Mouse (Mus musculus) limb, embryonic 11.5 days (tissue): ENCODE data around the gene Fam83g. TPM values are rescaled to one million over a fixed set of nuclear protein-coding genes. Genes with fewer than 3 reads are reported as not detected.

ENCODE experiments used
- ATAC-seq: fragments of 200-750 bp; cut with Nextera tagmentation; 2 replicates; pipeline ENCODE4 v1.8.0; 2017; ENCODE audit warnings: low read depth; ENCODE audit not compliant: insufficient number of reproducible peaks, low FRiP score, low TSS enrichment
- DNase-seq: peaks from one replicate; pipeline ENCODE4 v3.0.0-alpha.2; 2015; ENCODE audit warnings: low spot score
- H3K27ac ChIP-seq: fragments of 300-500 bp; sonication (generic); replicated peaks from 2 replicates; pipeline ENCODE4 v1.5.1; 2014; ENCODE audit warnings: low read depth, mild to moderate bottlenecking, low read length
- H3K27me3 ChIP-seq: fragments of 300-500 bp; sonication (generic); 2 replicates; pipeline ENCODE4 v1.6.1; 2014; ENCODE audit warnings: mild to moderate bottlenecking, low read length, mixed read lengths; ENCODE audit not compliant: control insufficient read depth, insufficient read depth
- H3K36me3 ChIP-seq: fragments of 300-500 bp; sonication (generic); 2 replicates; pipeline ENCODE4 v1.6.1; 2014; ENCODE audit warnings: mild to moderate bottlenecking, low read length, moderate library complexity, mixed read lengths; ENCODE audit not compliant: control insufficient read depth, insufficient read depth
- H3K4me1 ChIP-seq: fragments of 300-500 bp; sonication (generic); 2 replicates; pipeline ENCODE4 v1.6.1; 2014; ENCODE audit warnings: low read length, mixed read lengths; ENCODE audit not compliant: control insufficient read depth, insufficient read depth
- H3K4me2 ChIP-seq: fragments of 300-500 bp; sonication (generic); 2 replicates; pipeline ENCODE4 v1.6.1; 2014; ENCODE audit warnings: low read depth, mild to moderate bottlenecking, moderate library complexity; ENCODE audit not compliant: severe bottlenecking
- H3K4me3 ChIP-seq: fragments of 300-500 bp; sonication (generic); 2 replicates; pipeline ENCODE4 v1.5.1; 2014; ENCODE audit warnings: low read depth, low read length
- H3K9ac ChIP-seq: fragments of 300-500 bp; sonication (generic); 2 replicates; pipeline ENCODE4 v1.6.1; 2014; ENCODE audit warnings: mild to moderate bottlenecking, low read length
- H3K9me3 ChIP-seq: fragments of 300-500 bp; sonication (generic); 2 replicates; pipeline ENCODE4 v1.6.1; 2016; ENCODE audit warnings: low read length; ENCODE audit not compliant: control insufficient read depth
- WGBS: fragments of 180-500 bp; shearing (Covaris S2); extraction: QIAGEN DNeasy Blood & Tissue Kit; methylation state at CpG from one replicate; pipeline ENCODE4 v1.1.7; 2014; 5-methylcytosine and 5-hydroxymethylcytosine counted together
- polyA plus RNA-seq: library from polyadenylated mRNA; unstranded; fragments of >200 nt; fragmentation: Nextera tagmentation; extraction: Ambion mirVana; gene quantifications from 2 replicates; pipeline ENCODE4 v1.2.1, GENCODE M21; 2014

Fam83g gene
- polyA plus RNA-seq, 1 experiment from 2014 or later, result 1.5 TPM

- ATAC-seq (peak; percentile 63; the same call in 1 of the 2 replicates), DNase-seq (peak; percentile 88)
- H3K9me3 ChIP-seq, result no peaks in the 10 kb centered on the region
- no peak overlapping the region; the same call in 1 of the 2 replicates for H3K4me2 ChIP-seq
- no peak overlapping the region for H3K9ac ChIP-seq
- peaks cover 22% of the 10 kb centered on the region for H3K4me1 ChIP-seq
- no peak overlapping the region for H3K4me3 ChIP-seq
- no peaks in the 10 kb centered on the region for H3K27me3 ChIP-seq
- WGBS, result 3% methylated on average over 8 of the region's 8 CpGs
- H3K36me3 ChIP-seq, result no peaks in the 10 kb centered on the region
- H3K27ac ChIP-seq, result 0 out of 2 replicates have a peak overlapping the region, but pooled peaks have one; percentile 9
Measured at GRCm38 (mm10) chr11:61674839-61675159, 9.1 kb upstream of the Fam83g start.

GRCm38 (mm10) chr11:61675332-61675731, 8.6 kb upstream of the Fam83g start:
- H3K27me3 ChIP-seq, result no peaks in the 10 kb centered on the region
- 21% methylated on average over 2 of the region's 2 CpGs for WGBS
- peaks cover 22% of the 10 kb centered on the region for H3K4me1 ChIP-seq

GRCm38 (mm10) chr11:61676216-61676854, 7.6 kb upstream of the Fam83g start:
- WGBS, result 21% methylated on average over 7 of the region's 7 CpGs
- H3K4me3 ChIP-seq, result no peak overlapping the region
- no peaks in the 10 kb centered on the region for H3K27me3 ChIP-seq
- ATAC-seq (no peak), DNase-seq (peak; percentile 70)
- H3K4me2 ChIP-seq, result no peak overlapping the region
- no peaks in the 10 kb centered on the region for H3K9me3 ChIP-seq
- H3K27ac ChIP-seq, result peak overlapping the region; percentile 24
- peaks cover 22% of the 10 kb centered on the region for H3K4me1 ChIP-seq
- no peaks in the 10 kb centered on the region for H3K36me3 ChIP-seq
- H3K9ac ChIP-seq, result no peak overlapping the region

More at GRCm38 (mm10) chr11:61675332-61675731, 8.6 kb upstream of the Fam83g start:
- Histone ChIP-seq H3K4me2 (no peak overlapping the region), H3K9ac (no peak overlapping the region), H3K9me3 (no peaks in the 10 kb centered on the region), H3K36me3 (no peaks in the 10 kb centered on the region), H3K27ac (peak overlapping the region; percentile 9; the same call in 1 of the 2 replicates), H3K4me3 (no peak overlapping the region)
- DNase-seq (peak; percentile 31), ATAC-seq (no peak)

GRCm38 (mm10) chr11:61677709-61678108, 6.2 kb upstream of the Fam83g start:
- ATAC-seq (no peak), DNase-seq (no peak)
- no peak overlapping the region for H3K9ac ChIP-seq
- no peaks in the 10 kb centered on the region for H3K27me3 ChIP-seq
- H3K4me2 ChIP-seq, result no peak overlapping the region
- no peak overlapping the region for H3K4me3 ChIP-seq
- no peak overlapping the region for H3K27ac ChIP-seq
- WGBS, result 94% methylated on average over 4 of the region's 4 CpGs
- no peaks in the 10 kb centered on the region for H3K9me3 ChIP-seq
- H3K4me1 ChIP-seq, result peaks cover 22% of the 10 kb centered on the region
- no peaks in the 10 kb centered on the region for H3K36me3 ChIP-seq

- WGBS, result 67% methylated on average over 4 of the region's 4 CpGs
- H3K4me1 ChIP-seq, result peaks cover 25% of the 10 kb centered on the region
- DNase-seq (no peak), ATAC-seq (no peak)
- no peak overlapping the region for H3K27ac ChIP-seq
- H3K4me2 ChIP-seq, result no peak overlapping the region
- H3K4me3 ChIP-seq, result no peak overlapping the region
- H3K9ac ChIP-seq, result no peak overlapping the region
- no peaks in the 10 kb centered on the region for H3K9me3 ChIP-seq
- peaks cover 5% of the 10 kb centered on the region; the same call in 1 of the 2 replicates for H3K27me3 ChIP-seq
- no peaks in the 10 kb centered on the region for H3K36me3 ChIP-seq
Measured at GRCm38 (mm10) chr11:61679091-61679866, 4.6 kb upstream of the Fam83g start.

- peak overlapping the region; percentile 39; the same call in 1 of the 2 replicates for H3K4me3 ChIP-seq
- peaks cover 14% of the 10 kb centered on the region for H3K27me3 ChIP-seq
- peaks cover 4% of the 10 kb centered on the region; the same call in 1 of the 2 replicates for H3K4me1 ChIP-seq
- 74% methylated on average over 8 of the region's 8 CpGs for WGBS
- DNase-seq (no peak), ATAC-seq (no peak)
- peak overlapping the region; percentile 70 for H3K4me2 ChIP-seq
- no peak overlapping the region for H3K27ac ChIP-seq
- no peaks in the 10 kb centered on the region for H3K9me3 ChIP-seq
- no peaks in the 10 kb centered on the region for H3K36me3 ChIP-seq
- H3K9ac ChIP-seq, result no peak overlapping the region; the same call in none of the 2 replicates
Measured at GRCm38 (mm10) chr11:61685119-61685725, 1.3 kb downstream of the Fam83g start.

- no peak overlapping the region for H3K27ac ChIP-seq
Measured at GRCm38 (mm10) chr11:61686141-61686540, 2.2 kb downstream of the Fam83g start.

GRCm38 (mm10) chr11:61686906-61687453, 3.1 kb downstream of the Fam83g start:
- DNase-seq (no peak), ATAC-seq (no peak)
- H3K9ac ChIP-seq, result no peak overlapping the region
- peaks cover 4% of the 10 kb centered on the region; the same call in 1 of the 2 replicates for H3K4me1 ChIP-seq
- no peaks in the 10 kb centered on the region for H3K36me3 ChIP-seq
- peaks cover 14% of the 10 kb centered on the region for H3K27me3 ChIP-seq
- WGBS, result 39% methylated on average over 10 of the region's 10 CpGs
- no peak overlapping the region for H3K4me3 ChIP-seq
- no peak overlapping the region for H3K4me2 ChIP-seq
- H3K9me3 ChIP-seq, result no peaks in the 10 kb centered on the region
- H3K27ac ChIP-seq, result no peak overlapping the region

More at GRCm38 (mm10) chr11:61686141-61686540, 2.2 kb downstream of the Fam83g start:
- Histone ChIP-seq H3K9ac (no peak overlapping the region), H3K4me1 (peaks cover 4% of the 10 kb centered on the region; the same call in 1 of the 2 replicates), H3K9me3 (no peaks in the 10 kb centered on the region), H3K27me3 (peaks cover 14% of the 10 kb centered on the region), H3K4me3 (no peak overlapping the region), H3K36me3 (no peaks in the 10 kb centered on the region), H3K4me2 (no peak overlapping the region)
- no peak for ATAC-seq
- WGBS, result 52% methylated on average over 2 of the region's 2 CpGs
- DNase-seq, result no peak
